Mouse (Mus musculus) cerebellum, adult 2 months (tissue): Measurements from ENCODE around the gene Lyg1.

Experiments
- CTCF ChIP-seq: fragments of 200-500 bp; IDR thresholded peaks from 2 replicates; pipeline ENCODE4 v1.5.1; 2011; ENCODE audit warnings: low read depth, mild to moderate bottlenecking, control low read depth, low read length, moderate library complexity, borderline replicate concordance; ENCODE audit not compliant: insufficient read depth
- POLR2A ChIP-seq: fragments of 200-500 bp; IDR thresholded peaks from 2 replicates; pipeline ENCODE4 v1.6.1; 2011; ENCODE audit warnings: low read length, control low read depth, borderline replicate concordance; ENCODE audit not compliant: insufficient read depth

GRCm38 (mm10) chr1:37985764-37986323, 28.3 kb upstream of the Lyg1 start:
- no peak for TF ChIP-seq POLR2A
- TF ChIP-seq CTCF, result peak; percentile 64
